Mouse (Mus musculus): ENCODE results near the gene Rtn3.

- TF ChIP-seq CEBPB (IDR thresholded peaks at IDR 0.05; ENCODE audit: low read depth) (no peak), MAX (IDR thresholded peaks at IDR 0.05) (no peak), USF1 (IDR thresholded peaks at IDR 0.05; ENCODE audit: low read depth) (no peak), CTCF (IDR thresholded peaks at IDR 0.05; ENCODE audit: control insufficient read depth, insufficient read depth, insufficient read length) (no peak), MYOG (IDR thresholded peaks at IDR 0.05; ENCODE audit: control insufficient read depth, extremely low read depth, insufficient read length) (no peak)
Measured at GRCm38 (mm10) chr19:7420108-7420507, 63.0 kb downstream of the Rtn3 start.

Data from C2C12 (cell line).